Mouse (Mus musculus) kidney, embryonic 16.5 days (tissue): ENCODE data around the gene Gm45902. TPM values are rescaled to one million over a fixed set of nuclear protein-coding genes. Genes with fewer than 3 reads are reported as not detected.

Source experiments
- ATAC-seq: fragments of 200-750 bp; cut with Nextera tagmentation; 2 replicates; pipeline ENCODE4 v1.8.0; 2017; ENCODE audit warnings: moderate TSS enrichment; ENCODE audit not compliant: low FRiP score, low TSS enrichment
- H3K27ac ChIP-seq: fragments of 300-500 bp; sonication (generic); 2 replicates; pipeline ENCODE4 v1.5.1; 2014; ENCODE audit warnings: low read length
- H3K27me3 ChIP-seq: fragments of 300-500 bp; sonication (generic); 2 replicates; pipeline ENCODE4 v1.6.1; 2014; ENCODE audit warnings: low read length, control low read depth, mixed read lengths; ENCODE audit not compliant: insufficient read depth
- H3K36me3 ChIP-seq: fragments of 300-500 bp; sonication (generic); 2 replicates; pipeline ENCODE4 v1.6.1; 2014; ENCODE audit warnings: low read length, control low read depth, mixed read lengths; ENCODE audit not compliant: insufficient read depth
- H3K4me1 ChIP-seq: fragments of 300-500 bp; sonication (generic); 2 replicates; pipeline ENCODE4 v1.6.1; 2014; ENCODE audit warnings: low read length, control low read depth, mixed read lengths; ENCODE audit not compliant: insufficient read depth
- H3K4me2 ChIP-seq: fragments of 300-500 bp; sonication (generic); replicated peaks from 2 replicates; pipeline ENCODE4 v1.6.1; 2014; ENCODE audit warnings: low read depth, low read length
- H3K4me3 ChIP-seq: fragments of 300-500 bp; sonication (generic); 2 replicates; pipeline ENCODE4 v1.5.1; 2014; ENCODE audit warnings: mild to moderate bottlenecking, low read length
- H3K9ac ChIP-seq: fragments of 300-500 bp; sonication (generic); replicated peaks from 2 replicates; pipeline ENCODE4 v1.6.1; 2014; ENCODE audit warnings: low read length
- H3K9me3 ChIP-seq: fragments of 300-500 bp; sonication (generic); 2 replicates; pipeline ENCODE4 v1.6.1; 2016; ENCODE audit warnings: low read length, control low read depth
- WGBS: fragments of 180-500 bp; shearing (Covaris S2); extraction: QIAGEN DNeasy Blood & Tissue Kit; methylation state at CpG from one replicate; pipeline ENCODE4 v1.1.7; 2014; 5-methylcytosine and 5-hydroxymethylcytosine counted together
- polyA plus RNA-seq: library from polyadenylated mRNA; unstranded; fragments of >200 nt; fragmentation: Nextera tagmentation; extraction: Ambion mirVana; gene quantifications from 2 replicates; pipeline ENCODE4 v1.2.1, GENCODE M21; 2015

The Gm45902 gene
- polyA plus RNA-seq, 1 experiment from 2014 or later = 5.1 TPM

DNA sequence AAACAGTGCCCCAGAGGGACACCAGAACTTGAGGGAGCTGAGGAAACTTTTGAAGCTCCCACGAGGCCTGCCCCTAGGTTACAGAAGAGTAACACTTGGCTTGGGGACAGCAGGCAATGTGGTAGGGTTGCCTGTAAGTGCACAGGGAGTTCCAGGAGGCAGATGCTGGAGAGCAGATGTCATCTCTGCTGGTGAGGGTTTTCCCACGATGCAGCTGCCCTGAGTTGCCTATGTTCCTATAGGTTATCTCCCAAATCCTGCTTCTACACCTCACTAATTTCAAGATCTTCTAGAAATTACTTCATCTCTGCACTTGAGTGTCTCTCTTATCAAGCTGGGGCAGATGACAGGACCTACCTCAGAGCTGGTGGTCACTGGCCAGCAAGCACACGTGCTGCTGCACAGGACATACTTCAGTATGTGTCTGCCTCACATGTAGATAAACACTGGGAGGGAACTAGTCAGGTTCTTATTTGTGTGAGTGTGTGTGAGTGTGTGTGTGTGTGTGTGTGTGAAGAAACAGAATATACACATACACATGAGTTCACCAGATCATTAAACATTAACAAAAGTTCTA is 18.7 kb downstream of the Gm45902 start:
- no peaks in the 10 kb centered on the region for H3K9me3 ChIP-seq
- WGBS = 83% methylated on average over 3 of the region's 3 CpGs
- ATAC-seq = no peak

DNA sequence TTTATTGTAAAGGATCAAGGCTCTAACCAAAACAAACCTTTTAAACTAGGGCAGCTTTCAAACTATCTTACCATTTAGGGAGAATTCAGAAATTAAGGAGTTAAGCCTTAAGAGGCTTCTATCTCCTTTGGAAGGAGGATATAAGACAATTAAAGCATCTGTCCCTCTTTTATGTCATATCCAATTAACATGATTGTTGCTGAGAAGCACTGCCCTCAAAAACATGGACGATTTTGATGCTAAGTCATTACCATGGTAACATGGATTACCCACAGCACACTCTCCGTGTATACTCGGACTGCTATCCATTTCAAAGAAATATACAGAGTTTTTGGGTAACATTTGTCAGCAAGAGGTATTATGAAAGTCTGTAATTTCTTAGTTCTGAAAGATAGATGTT is 22.8 kb downstream of the Gm45902 start:
- Histone ChIP-seq H3K27ac (no peak overlapping the region), H3K9me3 (no peaks in the 10 kb centered on the region), H3K9ac (no peak overlapping the region), H3K4me1 (no peaks in the 10 kb centered on the region), H3K27me3 (no peaks in the 10 kb centered on the region), H3K4me3 (no peak overlapping the region), H3K4me2 (no peak overlapping the region), H3K36me3 (peaks cover 48% of the 10 kb centered on the region)
- 94% methylated on average over 3 of the region's 3 CpGs for WGBS
- no peak for ATAC-seq

More for the DNA sequence above, 18.7 kb downstream of the Gm45902 start:
- H3K4me3 ChIP-seq = no peak overlapping the region
- peaks cover 69% of the 10 kb centered on the region for H3K36me3 ChIP-seq
- no peak overlapping the region for H3K27ac ChIP-seq
- H3K4me1 ChIP-seq = no peaks in the 10 kb centered on the region
- no peak overlapping the region for H3K4me2 ChIP-seq
- H3K27me3 ChIP-seq = no peaks in the 10 kb centered on the region
- no peak overlapping the region for H3K9ac ChIP-seq

DNA sequence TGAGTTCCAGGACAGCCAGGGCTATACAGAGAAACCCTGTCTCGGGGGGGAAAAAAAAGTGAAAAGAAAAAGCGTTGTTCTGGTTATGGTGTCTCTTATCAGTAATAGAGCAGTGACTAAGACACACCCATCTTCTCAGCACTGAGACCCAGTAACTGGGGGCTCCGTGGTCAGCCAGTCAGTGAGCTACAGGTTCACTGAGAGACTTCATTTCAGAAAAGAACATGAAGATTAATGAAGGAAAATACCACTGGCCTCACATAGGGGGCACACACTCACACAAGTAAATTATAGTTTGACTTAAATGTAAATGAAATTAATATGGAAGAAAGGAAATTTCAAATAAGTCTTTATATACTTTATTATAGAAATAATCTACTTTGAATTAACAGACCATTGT is 32.4 kb downstream of the Gm45902 start:
- H3K4me1 ChIP-seq = peaks cover 7% of the 10 kb centered on the region; the same call in 1 of the 2 replicates
- no peak overlapping the region for H3K4me3 ChIP-seq
- no peaks in the 10 kb centered on the region for H3K27me3 ChIP-seq
- H3K36me3 ChIP-seq = no peaks in the 10 kb centered on the region
- no peak overlapping the region for H3K9ac ChIP-seq
- H3K9me3 ChIP-seq = no peaks in the 10 kb centered on the region
- 84% methylated on average over 3 of the region's 3 CpGs for WGBS
- no peak overlapping the region for H3K27ac ChIP-seq
- H3K4me2 ChIP-seq = no peak overlapping the region
- no peak for ATAC-seq

DNA sequence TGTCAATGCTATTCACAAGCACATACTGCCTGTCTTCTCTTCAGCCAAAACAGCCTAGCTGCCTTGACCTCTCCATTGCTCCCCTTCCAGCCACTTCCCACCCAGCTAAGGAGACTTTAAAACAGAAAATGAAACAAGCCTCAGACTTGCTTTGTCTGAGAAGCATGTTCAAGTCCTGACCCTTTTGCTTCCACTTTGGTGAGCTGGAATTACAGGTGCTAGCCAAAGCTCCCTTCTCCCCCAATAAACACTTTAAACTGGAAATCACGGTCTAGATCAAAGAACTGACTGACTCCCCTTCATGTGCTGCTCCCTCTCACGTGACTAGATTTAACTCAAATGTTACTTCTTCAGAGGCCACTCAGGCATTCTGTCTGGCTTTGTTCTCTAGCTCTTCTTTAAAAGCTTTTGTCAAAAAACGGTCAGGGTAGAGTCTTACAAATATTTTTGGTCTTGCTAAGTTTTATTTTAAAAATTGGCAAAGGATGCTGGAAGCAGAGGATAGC is 36.8 kb downstream of the Gm45902 start:
- ATAC-seq = no peak
- H3K9ac ChIP-seq = no peak overlapping the region; the same call in 1 of the 2 replicates
- 45% methylated on average over 3 of the region's 3 CpGs for WGBS
- peak overlapping the region; percentile 87; the same call in 1 of the 2 replicates for H3K4me3 ChIP-seq
- peaks cover 18% of the 10 kb centered on the region for H3K4me1 ChIP-seq
- peak overlapping the region; percentile 72; the same call in 1 of the 2 replicates for H3K27ac ChIP-seq
- no peaks in the 10 kb centered on the region for H3K36me3 ChIP-seq
- no peaks in the 10 kb centered on the region for H3K27me3 ChIP-seq
- H3K4me2 ChIP-seq = peak overlapping the region; percentile 60
- no peaks in the 10 kb centered on the region for H3K9me3 ChIP-seq

DNA sequence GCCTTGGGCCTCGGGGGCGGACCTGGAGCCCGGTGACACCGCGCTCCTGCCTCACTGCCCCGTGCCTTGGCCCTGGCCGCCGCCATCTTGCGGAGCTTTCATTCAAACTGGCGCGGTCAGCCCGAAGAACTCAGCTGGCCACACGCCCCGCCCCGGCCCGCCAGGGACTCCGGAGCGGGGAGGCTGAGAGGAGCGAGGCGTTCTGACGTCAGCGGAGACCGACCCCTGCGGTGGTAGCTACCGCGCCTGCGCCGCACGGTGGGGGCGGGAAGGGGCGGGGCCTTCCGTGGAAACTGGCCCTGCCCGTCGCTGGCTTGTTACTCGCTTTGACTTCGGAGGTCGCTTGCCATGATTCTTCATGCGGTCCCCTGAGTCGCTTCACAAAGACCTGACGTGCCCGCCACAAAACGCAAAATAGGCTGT is 37.7 kb downstream of the Gm45902 start, which contains the start of gene Suv39h2:
TSS of gene Suv39h2 (minus strand) at position 171 of the 423 bp plus-strand sequence.
- no peaks in the 10 kb centered on the region for H3K27me3 ChIP-seq
- ATAC-seq = peak; percentile 99
- peak within 1 kb of the TSS; percentile 87 for H3K4me3 ChIP-seq
- peak within 1 kb of the TSS; percentile 86 for H3K9ac ChIP-seq
- WGBS = under 1% methylated on average over 42 of the region's 42 CpGs
- H3K36me3 ChIP-seq = peaks cover 4% of the 10 kb centered on the region; the same call in 1 of the 2 replicates
- H3K4me1 ChIP-seq = peaks cover 18% of the 10 kb centered on the region
- peak within 1 kb of the TSS; percentile 60 for H3K4me2 ChIP-seq
- H3K9me3 ChIP-seq = no peaks in the 10 kb centered on the region
- H3K27ac ChIP-seq = peak within 1 kb of the TSS; percentile 90

DNA sequence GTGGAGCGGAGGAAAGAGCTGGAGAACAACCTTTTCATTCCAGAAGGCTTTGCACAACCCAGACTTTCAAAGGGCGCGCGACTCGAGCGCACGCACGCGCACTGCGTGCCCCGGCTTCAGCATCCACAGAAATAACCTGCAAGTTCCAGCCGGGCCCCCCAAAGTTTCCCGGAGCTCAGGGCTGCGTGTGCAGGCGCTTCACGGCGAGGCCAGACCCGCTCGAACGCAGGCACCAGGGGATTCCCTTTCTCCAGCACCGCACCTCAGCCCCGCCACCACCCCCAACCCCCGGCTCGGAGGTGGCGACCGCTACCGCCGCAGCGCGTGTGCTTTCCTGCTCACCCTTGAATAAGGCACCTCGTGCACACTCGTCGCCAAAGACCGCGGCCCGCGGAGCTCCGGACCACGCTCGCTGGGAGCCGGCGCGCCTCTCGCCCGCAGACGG is 38.2 kb downstream of the Gm45902 start:
- Histone ChIP-seq H3K27me3 (no peaks in the 10 kb centered on the region), H3K4me1 (peaks cover 18% of the 10 kb centered on the region), H3K9me3 (no peaks in the 10 kb centered on the region), H3K4me2 (peak overlapping the region; percentile 60), H3K36me3 (peaks cover 6% of the 10 kb centered on the region; the same call in 1 of the 2 replicates), H3K9ac (peak overlapping the region; percentile 86), H3K4me3 (peak overlapping the region; percentile 87), H3K27ac (peak overlapping the region; percentile 90)
- WGBS = under 1% methylated on average over 45 of the region's 46 CpGs
- peak; percentile 83 for ATAC-seq

DNA sequence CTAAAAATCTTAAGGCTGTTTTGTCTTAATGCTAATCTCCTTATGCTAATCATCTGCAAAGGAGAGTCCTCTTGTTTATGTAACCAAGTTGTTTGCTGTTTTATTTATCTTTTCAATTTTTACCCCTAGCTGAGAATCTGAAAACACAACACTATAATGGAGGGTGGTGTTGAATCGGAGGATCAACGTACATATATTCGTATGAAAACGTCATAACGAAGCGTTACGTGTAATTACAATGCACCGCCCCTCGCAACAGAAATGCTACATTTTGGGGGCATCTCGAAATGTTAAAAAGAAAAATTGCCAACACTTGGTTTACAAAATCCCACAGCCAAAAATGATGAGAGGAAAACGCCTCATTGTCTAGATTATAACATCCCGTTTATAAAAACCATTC is 38.7 kb downstream of the Gm45902 start:
- Histone ChIP-seq H3K4me1 (peaks cover 18% of the 10 kb centered on the region), H3K4me2 (peak overlapping the region; percentile 60), H3K9me3 (no peaks in the 10 kb centered on the region), H3K4me3 (peak overlapping the region; percentile 87), H3K36me3 (peaks cover 6% of the 10 kb centered on the region; the same call in 1 of the 2 replicates), H3K27me3 (no peaks in the 10 kb centered on the region), H3K9ac (peak overlapping the region; percentile 86), H3K27ac (peak overlapping the region; percentile 90)
- no peak for ATAC-seq
- WGBS = under 1% methylated on average over 12 of the region's 12 CpGs

DNA sequence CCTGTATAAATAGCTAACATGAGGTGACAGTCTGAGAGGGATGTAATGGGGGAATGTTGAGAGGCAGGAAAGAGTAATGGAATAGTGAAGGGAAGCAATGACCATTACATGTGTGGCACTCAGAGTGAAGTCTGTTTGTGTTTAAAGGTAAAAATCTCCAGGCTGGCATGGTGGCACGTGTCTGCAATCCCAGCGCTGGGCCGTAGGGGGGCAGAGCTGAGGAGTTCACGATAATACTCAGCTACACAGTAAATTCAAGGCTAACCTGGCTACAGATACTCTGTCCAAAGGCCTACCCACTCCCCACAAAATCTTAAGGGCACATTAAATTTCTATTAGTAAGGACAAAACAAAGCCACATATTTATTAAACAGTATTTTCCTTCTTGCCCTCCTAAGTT is 56.0 kb downstream of the Gm45902 start:
- Histone ChIP-seq H3K4me2 (no peak overlapping the region), H3K27ac (no peak overlapping the region), H3K4me3 (no peak overlapping the region), H3K9me3 (no peaks in the 10 kb centered on the region), H3K27me3 (no peaks in the 10 kb centered on the region), H3K36me3 (peaks cover 29% of the 10 kb centered on the region), H3K4me1 (no peaks in the 10 kb centered on the region), H3K9ac (no peak overlapping the region)
- WGBS = 83% methylated on average over 4 of the region's 4 CpGs
- no peak for ATAC-seq
